Mouse (Mus musculus): ENCODE data around the gene Gm11492.

- TF ChIP-seq CTCF (IDR thresholded peaks at IDR 0.05; ENCODE audit: low read depth, low read length) (no peak), EP300 (IDR thresholded peaks at IDR 0.05; ENCODE audit: insufficient read depth, low read depth, low read length) (no peak), POLR2A (IDR thresholded peaks at IDR 0.05; ENCODE audit: insufficient read depth, low read length) (no peak)
Observed at GRCm38 (mm10) chr11:87617606-87618005, 51.2 kb downstream of the Gm11492 start.
